Mouse (Mus musculus) CH12.LX (cell line): ENCODE measurements around the gene Slc28a1. TPM values are rescaled to one million over a fixed set of nuclear protein-coding genes. Genes with fewer than 3 reads are reported as not detected.

Experiments used
- DNase-seq: peaks from one replicate; pipeline ENCODE4 v3.0.0-alpha.2; 2013; ENCODE audit errors: extremely low read depth
- H3K27ac ChIP-seq: 2 replicates; pipeline ENCODE4 v1.5.1; 2012; ENCODE audit warnings: low read depth, mild to moderate bottlenecking, control low read depth, moderate library complexity; ENCODE audit not compliant: insufficient read depth
- H3K27me3 ChIP-seq: replicated peaks from 2 replicates; pipeline ENCODE3; 2012; ENCODE audit warnings: inconsistent platforms
- H3K36me3 ChIP-seq, 2 experiments: replicated peaks in 1 of 2; 2 replicates each; pipeline versions ENCODE3 to v1.6.1; 2012; ENCODE audit warnings: inconsistent platforms in 1 of 2, low read length in 1 of 2, mild to moderate bottlenecking in 1 of 2, mixed read lengths in 1 of 2, moderate library complexity in 1 of 2; ENCODE audit not compliant: control insufficient read depth in 1 of 2, insufficient read depth in 1 of 2
- H3K4me1 ChIP-seq, 2 experiments: 2 replicates each; pipeline ENCODE4 v1.6.1; 2012; ENCODE audit warnings: inconsistent platforms in 1 of 2, moderate library complexity in 1 of 2; ENCODE audit not compliant: insufficient read depth in 2 of 2, control insufficient read depth in 1 of 2
- H3K4me2 ChIP-seq: 2 replicates; pipeline ENCODE4 v1.6.1; 2012; ENCODE audit warnings: low read depth, mild to moderate bottlenecking, control low read depth; ENCODE audit not compliant: poor library complexity, insufficient read depth, severe bottlenecking
- H3K4me3 ChIP-seq, 3 experiments: fragments of 150-350 bp in 1 of 3; sonication (generic) in 1 of 3; replicated peaks in 1 of 3; 2 replicates each; pipeline versions ENCODE3 to v1.5.1; 2011 to 2012; ENCODE audit warnings: low read depth in 2 of 3, low read length in 2 of 3, mild to moderate bottlenecking in 2 of 3, moderate library complexity in 2 of 3, control low read depth in 1 of 3, improper control_type of control experiment in 1 of 3, inconsistent platforms in 1 of 3, mixed read lengths in 1 of 3; ENCODE audit not compliant: poor library complexity in 1 of 3
- H3K79me2 ChIP-seq: replicated peaks from 2 replicates; pipeline ENCODE4 v1.6.1; 2012; ENCODE audit warnings: mild to moderate bottlenecking, moderate library complexity; ENCODE audit not compliant: control insufficient read depth, poor library complexity, insufficient read depth, severe bottlenecking; ENCODE audit errors: extremely low read depth
- H3K9ac ChIP-seq: 2 replicates; pipeline ENCODE4 v1.6.1; 2012; ENCODE audit warnings: low read depth, mild to moderate bottlenecking, control low read depth, moderate library complexity; ENCODE audit not compliant: insufficient read depth
- H3K9me3 ChIP-seq: replicated peaks from 2 replicates; pipeline ENCODE3; 2012; ENCODE audit warnings: low read length, inconsistent platforms, mixed read lengths
- BHLHE40 ChIP-seq: IDR thresholded peaks from 2 replicates; pipeline ENCODE4 v1.6.1; 2011; ENCODE audit warnings: mild to moderate bottlenecking, low read depth, low read length, improper control_type of control experiment
- CHD1 ChIP-seq: IDR thresholded peaks from 2 replicates; pipeline ENCODE4 v1.6.1; 2012; ENCODE audit warnings: low read depth, low read length, improper control_type of control experiment, inconsistent platforms
- ELF1 ChIP-seq: IDR thresholded peaks from 2 replicates; pipeline ENCODE4 v1.6.1; 2014; ENCODE audit warnings: low read depth, mild to moderate bottlenecking, inconsistent platforms, low read length, improper control_type of control experiment
- GABPA ChIP-seq: IDR thresholded peaks from 2 replicates; pipeline ENCODE4 v1.6.1; 2012; ENCODE audit warnings: low read depth, low read length, improper control_type of control experiment, inconsistent platforms; ENCODE audit not compliant: insufficient replicate concordance
- KAT2A ChIP-seq: IDR thresholded peaks from 2 replicates; pipeline ENCODE4 v1.6.1; 2012; ENCODE audit warnings: low read length, improper control_type of control experiment, inconsistent platforms; ENCODE audit not compliant: insufficient replicate concordance
- MXI1 ChIP-seq: IDR thresholded peaks from 2 replicates; pipeline ENCODE4 v1.6.1; 2011; ENCODE audit warnings: mild to moderate bottlenecking, low read depth, low read length, improper control_type of control experiment
- MYC ChIP-seq: IDR thresholded peaks from 2 replicates; pipeline ENCODE4 v1.6.1; 2011; ENCODE audit warnings: low read depth, mild to moderate bottlenecking, improper control_type of control experiment, low read length
- PAX5 ChIP-seq: IDR thresholded peaks from 2 replicates; pipeline ENCODE4 v1.6.1; 2012; ENCODE audit warnings: low read length, inconsistent platforms, mixed read lengths
- POLR2AphosphoS2 ChIP-seq: IDR thresholded peaks from 2 replicates; pipeline ENCODE4 v1.6.1; 2011; ENCODE audit warnings: low read depth, low read length, improper control_type of control experiment
- RCOR1 ChIP-seq: conservative IDR thresholded peaks from 2 replicates; pipeline ENCODE4 v1.6.1; 2012; ENCODE audit warnings: low read depth, mild to moderate bottlenecking, inconsistent platforms, low read length, improper control_type of control experiment
- TBP ChIP-seq: conservative IDR thresholded peaks from 2 replicates; pipeline ENCODE4 v1.6.1; 2011; ENCODE audit warnings: low read depth, low read length, improper control_type of control experiment
- USF1 ChIP-seq: IDR thresholded peaks from 2 replicates; pipeline ENCODE4 v1.6.1; 2014; ENCODE audit warnings: low read depth, mild to moderate bottlenecking, inconsistent platforms, low read length, improper control_type of control experiment
- ZKSCAN1 ChIP-seq: IDR thresholded peaks from 2 replicates; pipeline ENCODE4 v1.6.1; 2012; ENCODE audit warnings: low read depth, inconsistent platforms, low read length, improper control_type of control experiment, borderline replicate concordance
- ZNF384 ChIP-seq: IDR thresholded peaks from 2 replicates; pipeline ENCODE4 v1.6.1; 2012; ENCODE audit warnings: low read depth, low read length, improper control_type of control experiment, inconsistent platforms
- dilution Hi-C: fragments of 300-500 bp; cut with MboI; formaldehyde crosslinking; loops from 2 replicates; pipeline ENCODE4 v1.14.3; 2020; ENCODE audit warnings: low sequenced_read_pairs; ENCODE audit not compliant: extremely low pct_unique_long_range_greater_than_20kb, extremely low pct_ligation_motif_present
- in situ Hi-C: fragments of 300-500 bp; cut with MboI; formaldehyde crosslinking; loops from 3 replicates; pipeline ENCODE4 v1.14.3; 2019; ENCODE audit warnings: low sequenced_read_pairs, low pct_ligation_motif_present, low pct_unique_long_range_greater_than_20kb, mixed read lengths
- polyA plus RNA-seq: library from polyadenylated mRNA; unstranded; fragments of >175 nt; gene quantifications from 2 replicates; pipeline ENCODE4 v1.2.1, GENCODE M21; 2012; ENCODE audit warnings: low read depth; ENCODE audit not compliant: insufficient read length
- total RNA-seq, 2 experiments: library from RNA; depleted of rRNA; stranded (reverse); fragments of 300-350 nt in 1 of 2; fragments of >200 nt in 1 of 2; gene quantifications; 2 replicates each; pipeline ENCODE4 v1.2.3; 2012 to 2014

Slc28a1 gene
- total and polyA plus RNA-seq, 3 experiments = 0.04 to 0.13 TPM; not detected in 1

DNA sequence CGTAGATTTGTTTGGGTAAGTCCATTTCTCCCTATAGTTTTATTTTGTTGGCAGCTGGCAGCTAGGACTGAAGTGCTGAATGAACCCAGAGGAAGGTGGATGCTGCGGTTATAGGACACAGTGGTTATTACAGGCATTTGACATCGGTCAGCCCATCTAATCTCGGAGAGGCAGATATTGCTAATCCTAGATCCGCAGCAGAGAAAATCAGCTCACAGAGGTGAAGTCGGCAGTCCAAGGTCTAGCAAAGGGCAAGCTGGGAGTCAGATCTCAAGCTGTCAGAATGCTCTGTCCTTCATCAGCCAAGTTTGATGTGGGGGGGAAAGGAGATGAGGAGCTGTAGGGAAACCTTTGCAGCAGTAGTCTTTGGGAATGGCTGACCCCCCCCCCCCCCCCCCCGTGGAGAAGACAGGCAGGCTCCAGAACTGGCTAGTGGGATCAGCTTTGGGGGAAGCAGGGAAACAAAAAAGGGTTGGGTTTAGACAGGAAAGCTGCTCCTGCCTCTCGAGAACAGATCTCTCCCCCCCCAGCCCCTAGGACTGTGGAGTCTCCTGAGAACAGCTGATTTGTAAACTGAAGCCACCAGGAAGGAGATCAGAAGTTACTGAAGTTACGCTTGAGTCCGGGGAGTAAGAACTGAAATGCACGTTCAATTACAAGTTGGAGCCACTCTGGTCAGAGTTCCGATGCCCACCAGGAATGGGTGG is 95.5 kb downstream of the Slc28a1 start:
- H3K4me1 ChIP-seq = peaks cover 0 to 32% of the 10 kb centered on the region in 2 experiments; a peak in 2 of 4 replicates
- H3K9ac ChIP-seq = no peak overlapping the region
- H3K36me3 ChIP-seq = no peaks in the 10 kb centered on the region
- H3K79me2 ChIP-seq = peaks cover 9% of the 10 kb centered on the region
- H3K4me3 ChIP-seq = no peak overlapping the region
- no peaks in the 10 kb centered on the region for H3K9me3 ChIP-seq
- TF ChIP-seq MXI1 = no peak
- TF ChIP-seq POLR2AphosphoS2 = no peak
- no peak for TF ChIP-seq ZKSCAN1
- TF ChIP-seq CHD1 = no peak
- no peak for TF ChIP-seq BHLHE40
- no peak for TF ChIP-seq MYC
- no peak for TF ChIP-seq KAT2A
- no peak for TF ChIP-seq ZNF384
- TF ChIP-seq GABPA = no peak
- no peak for TF ChIP-seq USF1
- no peak for TF ChIP-seq RCOR1
- no peak for TF ChIP-seq PAX5
- no peak for TF ChIP-seq TBP
- no peak overlapping the region for H3K4me2 ChIP-seq
- no peak for DNase-seq
- in situ Hi-C loops = loop anchor here (10.0 kb wide), 1 partner anchor 65 kb away; no protein-coding TSS in a partner anchor
- dilution Hi-C loops = no loop called here
- H3K27me3 ChIP-seq = no peaks in the 10 kb centered on the region
- H3K27ac ChIP-seq = no peak overlapping the region

DNA sequence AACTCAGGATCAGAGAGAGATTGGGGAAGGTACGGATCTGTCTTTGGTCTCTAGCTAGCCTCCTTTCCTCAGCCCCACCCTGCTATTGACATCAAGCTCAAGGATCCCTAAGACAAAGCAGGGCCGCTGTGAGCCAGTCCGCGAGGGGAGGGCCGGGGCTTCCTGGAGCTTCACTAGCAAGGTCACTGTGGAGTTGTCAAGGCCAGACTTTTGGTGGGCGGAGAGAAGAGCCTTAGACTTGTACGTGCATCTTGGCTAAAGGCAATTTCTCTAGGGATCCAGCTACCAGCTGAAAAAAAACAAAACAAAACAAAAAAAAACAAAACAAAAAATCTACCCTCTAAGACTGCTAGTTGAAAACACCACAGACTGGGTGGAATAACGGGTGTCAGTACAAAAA is 97.2 kb downstream of the Slc28a1 start:
- Histone ChIP-seq H3K4me2 (peak overlapping the region; percentile 57; the same call in 1 of the 2 replicates), H3K79me2 (peaks cover 17% of the 10 kb centered on the region), H3K27ac (no peak overlapping the region), H3K4me3 (peak overlapping the region; percentile 65 to 78 (median 76)), H3K36me3 (peaks cover 0 to 4% of the 10 kb centered on the region in 2 experiments), H3K9ac (0 out of 2 replicates have a peak overlapping the region, but pooled peaks have one; percentile 25), H3K27me3 (no peaks in the 10 kb centered on the region), H3K4me1 (peaks cover 5 to 44% of the 10 kb centered on the region in 2 experiments; a peak in 3 of 4 replicates), H3K9me3 (no peaks in the 10 kb centered on the region)
- TF ChIP-seq ZNF384 (0 out of 2 replicates have a peak, but pooled peaks have one; percentile 30), CHD1 (0 out of 2 replicates have a peak, but pooled peaks have one; percentile 25), ELF1 (no peak)
- dilution Hi-C loops (no loop called here), in situ Hi-C loops (loop anchor here (10.0 kb wide), 1 partner anchor 63 kb away; no protein-coding TSS in a partner anchor)
- no peak for DNase-seq
